Mouse (Mus musculus): Measurements from ENCODE around the gene Taok3. TPM values are rescaled to one million over a fixed set of nuclear protein-coding genes. Genes with fewer than 3 reads are reported as not detected.
"Not testable (repeated sequence)": the region's sequence is repeated elsewhere in the genome, so short reads cannot be mapped to it uniquely, and the experiment has no call there.

Taok3 gene
- polyA plus RNA-seq, 1 experiment: 7.7 TPM

DNA sequence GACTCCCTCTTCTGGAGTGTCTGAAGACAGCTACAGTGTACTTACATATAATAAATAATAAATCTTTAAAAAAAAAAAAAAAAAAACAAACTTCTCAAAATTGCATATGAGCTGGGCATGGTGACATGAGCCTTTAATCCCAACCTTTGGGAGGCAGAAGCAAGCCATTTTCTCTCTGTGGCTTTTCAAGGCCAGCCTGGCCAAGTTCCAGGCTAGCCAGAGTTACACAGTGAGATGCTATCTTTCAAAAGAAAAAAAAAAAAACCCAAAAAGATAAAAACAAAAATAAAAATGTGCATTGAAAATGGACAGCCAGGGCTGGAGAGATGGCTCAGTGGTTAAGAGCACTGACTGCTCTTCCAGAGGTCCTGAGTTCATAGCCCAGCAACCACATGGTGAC, 169.7 kb downstream of the Taok3 start:
- Histone ChIP-seq H3K4me3 (no peak overlapping the region), H3K79me2 (ENCODE audit: control insufficient read depth, insufficient read depth) (peaks cover 24% of the 10 kb centered on the region), H3K27me3 (ENCODE audit: control insufficient read depth, insufficient read depth, insufficient read length) (no peaks in the 10 kb centered on the region), H3ac (ENCODE audit: control insufficient read depth, insufficient read length) (no peak overlapping the region), H3K4me2 (ENCODE audit: low read depth) (no peak overlapping the region), H3K36me3 (ENCODE audit: control insufficient read depth, insufficient read depth) (no peaks in the 10 kb centered on the region)
- TF ChIP-seq REST (IDR thresholded peaks at IDR 0.05; ENCODE audit: insufficient read depth, insufficient read length) (no peak), SRF (IDR thresholded peaks at IDR 0.05; ENCODE audit: control insufficient read depth, insufficient read length, low read depth) (no peak), E2F4 (IDR thresholded peaks at IDR 0.05; ENCODE audit: insufficient read depth) (no peak), POLR2AphosphoS2 (IDR thresholded peaks at IDR 0.05; ENCODE audit: insufficient read length, low read depth) (no peak), MYOD1 (IDR thresholded peaks at IDR 0.05; ENCODE audit: control insufficient read depth in 1 of 3, insufficient read length in 2 of 3, low read depth in 2 of 3) (no peak), TCF12 (IDR thresholded peaks at IDR 0.05; ENCODE audit: insufficient read depth, poor library complexity, severe bottlenecking) (no peak), CEBPB (IDR thresholded peaks at IDR 0.05; ENCODE audit: insufficient read depth, poor library complexity, severe bottlenecking) (no peak), POLR2A (IDR thresholded peaks at IDR 0.05; ENCODE audit: insufficient read length, low read depth) (no peak), USF1 (IDR thresholded peaks at IDR 0.05; ENCODE audit: low read depth) (no peak), MYOG (IDR thresholded peaks at IDR 0.05; ENCODE audit: control insufficient read depth in 1 of 3, insufficient read depth in 1 of 3, insufficient read length in 2 of 3, low read depth in 2 of 3) (no peak), TCF3 (IDR thresholded peaks at IDR 0.05; ENCODE audit: insufficient read length, low read depth) (no peak), MAX (IDR thresholded peaks at IDR 0.05; ENCODE audit: low read depth) (no peak)

DNA sequence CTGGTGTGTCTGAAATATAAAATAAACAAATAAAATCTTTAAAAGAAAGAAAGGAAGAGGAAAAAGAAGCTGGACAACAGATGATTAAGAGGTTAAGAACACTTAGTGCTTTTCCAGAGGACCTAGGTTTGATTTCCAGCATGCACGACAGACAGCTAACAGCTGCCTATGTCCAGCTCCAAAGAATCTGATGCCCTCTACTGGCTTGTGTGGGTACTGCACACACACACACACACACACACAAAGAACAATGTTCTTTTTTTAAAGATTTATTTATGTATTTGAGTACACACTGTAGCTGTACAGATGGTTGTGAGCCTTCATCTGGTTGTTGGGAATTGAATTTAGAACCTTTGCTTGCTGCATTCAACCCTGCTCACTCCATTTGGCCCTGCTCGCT, 170.2 kb downstream of the Taok3 start:
- H3K4me3 ChIP-seq: no peak overlapping the region
- H3ac ChIP-seq (ENCODE audit: control insufficient read depth, insufficient read length): no peak overlapping the region
- no peak for TF ChIP-seq POLR2AphosphoS2 (IDR thresholded peaks at IDR 0.05; ENCODE audit: insufficient read length, low read depth)
- no peak for TF ChIP-seq CEBPB (IDR thresholded peaks at IDR 0.05; ENCODE audit: insufficient read depth, poor library complexity, severe bottlenecking)
- TF ChIP-seq USF1 (IDR thresholded peaks at IDR 0.05; ENCODE audit: low read depth): no peak
- TF ChIP-seq MYOG (IDR thresholded peaks at IDR 0.05; ENCODE audit: control insufficient read depth in 1 of 3, insufficient read depth in 1 of 3, insufficient read length in 2 of 3, low read depth in 2 of 3): no peak
- no peak for TF ChIP-seq SRF (IDR thresholded peaks at IDR 0.05; ENCODE audit: control insufficient read depth, insufficient read length, low read depth)
- no peak for TF ChIP-seq MAX (IDR thresholded peaks at IDR 0.05; ENCODE audit: low read depth)
- TF ChIP-seq POLR2A (IDR thresholded peaks at IDR 0.05; ENCODE audit: insufficient read length, low read depth): no peak
- no peak for TF ChIP-seq TCF3 (IDR thresholded peaks at IDR 0.05; ENCODE audit: insufficient read length, low read depth)
- no peaks in the 10 kb centered on the region for H3K27me3 ChIP-seq (ENCODE audit: control insufficient read depth, insufficient read depth, insufficient read length)
- peaks cover 22% of the 10 kb centered on the region for H3K79me2 ChIP-seq (ENCODE audit: control insufficient read depth, insufficient read depth)
- no peaks in the 10 kb centered on the region for H3K36me3 ChIP-seq (ENCODE audit: control insufficient read depth, insufficient read depth)
- no peak overlapping the region for H3K4me2 ChIP-seq (ENCODE audit: low read depth)

DNA sequence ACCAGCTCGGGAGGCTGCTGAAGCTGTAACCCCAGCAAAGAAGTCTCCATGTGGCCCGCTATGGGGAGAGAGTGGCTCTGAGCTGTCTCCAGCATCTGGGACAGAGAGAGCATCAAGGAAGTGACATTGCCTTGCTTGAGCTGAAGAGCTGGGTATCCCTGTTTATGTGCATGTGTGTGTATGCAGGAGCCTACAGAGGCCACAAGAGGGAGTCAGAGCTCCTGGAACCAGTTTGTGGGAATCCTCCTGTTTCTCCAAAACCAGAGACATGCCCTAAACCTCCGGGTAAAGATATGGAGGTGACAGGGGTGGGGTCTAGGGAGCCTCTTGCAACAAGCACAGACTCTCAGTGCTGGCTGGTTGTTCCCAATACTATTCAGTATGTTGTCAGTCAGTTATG, 171.4 kb downstream of the Taok3 start:
- H3ac ChIP-seq (ENCODE audit: control insufficient read depth, insufficient read length): no peak overlapping the region
- H3K4me3 ChIP-seq: no peak overlapping the region
- no peaks in the 10 kb centered on the region for H3K27me3 ChIP-seq (ENCODE audit: control insufficient read depth, insufficient read depth, insufficient read length)
- TF ChIP-seq MYOG (IDR thresholded peaks at IDR 0.05; ENCODE audit: control insufficient read depth in 1 of 3, insufficient read depth in 1 of 3, insufficient read length in 2 of 3, low read depth in 2 of 3) (no peak), POLR2A (IDR thresholded peaks at IDR 0.05; ENCODE audit: insufficient read length, low read depth) (no peak), TCF12 (IDR thresholded peaks at IDR 0.05; ENCODE audit: insufficient read depth, poor library complexity, severe bottlenecking) (no peak), CEBPB (IDR thresholded peaks at IDR 0.05; ENCODE audit: insufficient read depth, poor library complexity, severe bottlenecking) (no peak)
- H3K79me2 ChIP-seq (ENCODE audit: control insufficient read depth, insufficient read depth): peaks cover 10% of the 10 kb centered on the region
- no peak overlapping the region for H3K4me2 ChIP-seq (ENCODE audit: low read depth)
- no peaks in the 10 kb centered on the region for H3K36me3 ChIP-seq (ENCODE audit: control insufficient read depth, insufficient read depth)

DNA sequence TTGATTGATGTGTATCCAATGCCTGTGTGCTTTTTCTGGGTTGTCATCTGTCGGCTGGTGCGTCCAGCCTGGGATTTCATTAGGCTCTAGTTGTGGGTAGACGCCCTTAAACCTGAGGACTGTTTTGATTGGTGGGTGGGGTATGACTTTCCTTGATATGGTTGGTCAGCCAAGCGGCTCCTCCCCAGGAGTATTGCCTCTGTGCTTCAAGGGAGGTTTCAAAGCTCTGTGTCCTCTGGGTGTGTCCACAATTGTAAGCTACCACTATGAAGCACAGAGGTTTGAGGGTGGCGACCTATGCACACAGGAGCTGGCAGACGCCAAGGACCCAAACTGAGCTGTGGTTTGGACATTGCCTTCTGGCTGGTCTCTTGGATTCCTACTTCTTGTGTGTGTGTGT, 172.6 kb downstream of the Taok3 start:
- Histone ChIP-seq H3K4me2 (ENCODE audit: low read depth) (no peak overlapping the region), H3K36me3 (ENCODE audit: control insufficient read depth, insufficient read depth) (no peaks in the 10 kb centered on the region), H3K27me3 (ENCODE audit: control insufficient read depth, insufficient read depth, insufficient read length) (no peaks in the 10 kb centered on the region), H3K79me2 (ENCODE audit: control insufficient read depth, insufficient read depth) (no peaks in the 10 kb centered on the region), H3ac (ENCODE audit: control insufficient read depth, insufficient read length) (no peak overlapping the region), H3K4me3 (no peak overlapping the region)
- no peak for TF ChIP-seq USF1 (IDR thresholded peaks at IDR 0.05; ENCODE audit: low read depth)
- TF ChIP-seq E2F4 (IDR thresholded peaks at IDR 0.05; ENCODE audit: insufficient read depth): no peak
- no peak for TF ChIP-seq MAX (IDR thresholded peaks at IDR 0.05; ENCODE audit: low read depth)
- no peak for TF ChIP-seq CEBPB (IDR thresholded peaks at IDR 0.05; ENCODE audit: insufficient read depth, poor library complexity, severe bottlenecking)
- TF ChIP-seq POLR2AphosphoS2 (IDR thresholded peaks at IDR 0.05; ENCODE audit: insufficient read length, low read depth): no peak
- no peak for TF ChIP-seq MYOD1 (IDR thresholded peaks at IDR 0.05; ENCODE audit: control insufficient read depth in 1 of 3, insufficient read length in 2 of 3, low read depth in 2 of 3)
- TF ChIP-seq MYOG (IDR thresholded peaks at IDR 0.05; ENCODE audit: control insufficient read depth in 1 of 3, insufficient read depth in 1 of 3, insufficient read length in 2 of 3, low read depth in 2 of 3): no peak

DNA sequence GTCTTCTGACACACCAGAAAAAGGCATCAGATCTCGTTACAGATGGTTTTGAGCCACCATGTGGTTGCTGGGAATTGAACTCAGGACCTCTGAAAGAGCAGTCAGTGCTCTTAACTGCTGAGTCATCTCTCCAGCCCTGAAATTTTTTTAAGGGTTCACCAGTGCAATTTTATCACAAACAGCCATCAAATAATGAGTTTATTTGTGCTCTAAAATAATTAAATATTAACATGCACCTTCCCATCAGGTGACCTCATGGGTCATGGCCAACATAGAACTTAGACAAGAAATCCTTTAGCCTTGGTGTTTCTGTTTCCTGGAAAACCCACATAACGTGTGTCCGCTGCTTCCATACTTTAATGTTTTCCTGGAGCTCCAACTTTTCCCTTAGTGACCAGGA, 173.8 kb downstream of the Taok3 start:
- not testable (repeated sequence) for H3K27me3 ChIP-seq (ENCODE audit: control insufficient read depth, insufficient read depth, insufficient read length); H3K36me3 ChIP-seq (ENCODE audit: control insufficient read depth, insufficient read depth); H3ac ChIP-seq (ENCODE audit: control insufficient read depth, insufficient read length); H3K4me2 ChIP-seq (ENCODE audit: low read depth); H3K79me2 ChIP-seq (ENCODE audit: control insufficient read depth, insufficient read depth); H3K4me3 ChIP-seq

Measured in myocyte (in vitro differentiated cells).